Mouse (Mus musculus): ENCODE results near the gene Rhox1. TPM values are rescaled to one million over a fixed set of nuclear protein-coding genes. Genes with fewer than 3 reads are reported as not detected.
"Not testable (repeated sequence)": the region's sequence is repeated elsewhere in the genome, so short reads cannot be mapped to it uniquely, and the experiment has no call there.

Rhox1 gene
- not detected in 2 replicates for polyA plus RNA-seq (2016; fragmentation: Nextera tagmentation; extraction: Ambion mirVana)

DNA sequence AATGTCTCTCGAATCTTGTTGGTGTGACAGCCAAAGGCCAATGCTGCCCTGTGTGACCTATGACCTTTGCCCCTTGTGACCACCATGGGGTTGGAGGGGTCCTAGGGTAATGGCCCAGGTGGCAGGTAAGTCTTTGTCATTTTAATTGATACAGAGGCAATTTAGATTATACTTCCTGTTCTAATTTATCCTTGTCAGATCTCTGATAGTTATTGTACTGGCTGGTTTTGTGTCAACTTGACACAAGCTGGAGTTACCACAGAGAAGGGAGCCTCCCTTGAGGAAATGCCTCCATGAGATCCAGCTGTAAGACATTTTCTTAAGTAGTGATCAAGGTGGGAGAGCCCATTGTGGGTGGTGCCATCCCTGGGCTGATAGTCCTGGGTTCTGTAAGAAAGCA, at the start of gene Rhox1:
Rhox1 (minus strand) TSS at position 101 of the 400 bp plus-strand sequence.
- not testable (repeated sequence) for H3K4me1 ChIP-seq; H3K27ac ChIP-seq; H3K9me3 ChIP-seq (replicated peaks); H3K9ac ChIP-seq; H3K36me3 ChIP-seq; ATAC-seq (ENCODE audit: low FRiP score); H3K4me3 ChIP-seq; H3K27me3 ChIP-seq; H3K4me2 ChIP-seq (replicated peaks)
- 90% methylated on average over 1 of the region's 1 CpGs for WGBS

DNA sequence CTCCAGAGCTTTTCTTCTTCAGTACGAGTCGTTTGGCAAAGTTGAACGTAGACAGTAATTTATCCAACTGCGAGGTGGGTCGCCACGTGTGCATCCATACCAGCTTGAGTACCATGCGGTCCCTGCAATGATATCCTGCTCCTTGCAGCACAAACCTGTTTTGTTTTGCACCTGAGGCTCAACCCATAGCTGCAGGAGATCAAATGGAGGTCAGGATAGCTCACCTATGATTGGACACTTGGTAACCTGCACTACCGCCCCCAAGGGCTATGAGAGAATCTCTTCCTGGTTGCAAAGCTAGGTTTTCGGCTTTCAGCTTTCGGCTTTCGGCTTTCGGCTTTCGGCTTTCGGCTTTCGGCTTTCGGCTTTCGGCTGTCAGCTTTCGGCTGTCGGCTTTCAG, 43.0 kb upstream of the Rhox1 start, which contains the start of gene Rhox4a:
Rhox4a (plus strand) TSS at position 301 of the 400 bp plus-strand sequence.
- not testable (repeated sequence) for H3K4me2 ChIP-seq (replicated peaks); ATAC-seq (ENCODE audit: low FRiP score); H3K4me1 ChIP-seq; H3K27me3 ChIP-seq; H3K9ac ChIP-seq; H3K36me3 ChIP-seq; H3K9me3 ChIP-seq (replicated peaks); H3K27ac ChIP-seq; H3K4me3 ChIP-seq
- WGBS = 97% methylated on average over 10 of the region's 19 CpGs

DNA sequence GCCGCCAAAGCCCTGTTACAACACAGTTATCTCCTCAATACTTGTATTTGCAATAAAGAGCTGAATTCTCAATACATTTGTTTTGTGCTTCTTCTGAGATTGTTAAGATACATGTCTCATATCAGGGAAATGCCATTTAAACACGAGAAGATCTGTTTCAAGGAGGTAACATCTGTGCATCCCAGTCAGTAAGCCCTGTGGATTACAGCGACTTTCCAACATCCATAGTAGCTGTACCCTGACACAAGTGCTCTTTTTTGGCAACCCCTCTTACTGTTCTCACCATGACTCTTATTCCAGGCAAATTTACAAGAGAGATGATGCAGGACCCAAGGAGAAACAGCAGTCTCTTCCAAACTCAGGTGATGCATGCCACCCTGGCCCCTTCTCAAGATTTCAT, 27.6 kb upstream of the Rhox1 start, which contains the start of gene Rhox3a:
Rhox3a (plus strand) TSS at position 301 of the 400 bp plus-strand sequence.
- H3K4me2 ChIP-seq (replicated peaks); H3K36me3 ChIP-seq; H3K9ac ChIP-seq; H3K4me1 ChIP-seq; H3K27ac ChIP-seq; H3K9me3 ChIP-seq (replicated peaks); H3K4me3 ChIP-seq; H3K27me3 ChIP-seq; ATAC-seq (ENCODE audit: low FRiP score): not testable (repeated sequence)
- WGBS = 90% methylated on average over 1 of the region's 3 CpGs

DNA sequence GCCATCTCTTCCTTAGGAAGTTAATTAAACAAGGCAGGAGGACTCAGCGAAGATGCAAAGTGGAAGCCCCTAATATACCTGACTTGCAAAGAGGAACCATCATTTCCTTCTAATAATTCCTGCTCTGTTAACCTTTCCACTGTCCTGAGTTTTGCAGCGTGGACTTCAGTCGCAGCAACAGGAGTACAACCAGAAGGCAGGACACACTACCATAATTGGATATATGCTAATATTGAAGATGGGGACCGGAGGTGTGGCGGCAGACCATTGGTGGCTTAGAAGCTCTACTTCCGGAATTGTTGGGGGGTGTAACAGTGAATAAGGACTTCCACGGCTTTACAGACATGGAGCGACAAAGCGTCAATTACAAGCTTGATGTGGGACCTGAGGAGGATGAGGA, 22.6 kb upstream of the Rhox1 start, which contains the start of gene Rhox2a:
Rhox2a (plus strand) TSS at position 301 of the 400 bp plus-strand sequence.
- H3K4me3 ChIP-seq; H3K27ac ChIP-seq; ATAC-seq (ENCODE audit: low FRiP score); H3K9me3 ChIP-seq (replicated peaks); H3K36me3 ChIP-seq; H3K4me1 ChIP-seq; H3K4me2 ChIP-seq (replicated peaks); H3K9ac ChIP-seq; H3K27me3 ChIP-seq: not testable (repeated sequence)
- 100% methylated on average over 2 of the region's 9 CpGs for WGBS

DNA sequence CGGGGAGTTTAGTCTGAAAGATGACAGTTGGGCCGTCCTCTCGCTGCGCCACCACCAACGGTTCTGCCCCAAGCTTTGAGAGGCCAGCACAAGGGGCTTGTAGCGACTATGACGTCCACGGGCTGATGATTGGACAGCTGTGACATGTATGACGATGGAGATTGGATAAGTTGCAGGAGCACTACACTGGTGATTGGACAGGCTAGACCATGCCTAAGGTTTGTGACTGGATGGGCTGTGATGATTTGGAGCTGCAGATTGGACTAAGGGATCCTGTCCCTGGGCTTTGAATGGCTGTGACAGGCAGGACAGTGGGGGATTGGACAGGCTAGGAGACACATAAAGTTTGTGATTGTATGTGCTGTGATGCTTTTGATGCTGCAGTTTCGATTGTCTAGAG, 11.1 kb downstream of the Rhox1 start, which contains the start of gene Gm9:
Gm9 (minus strand) TSS at position 101 of the 400 bp plus-strand sequence.
- WGBS = 84% methylated on average over 10 of the region's 10 CpGs
- no peaks in the 10 kb centered on the region for H3K4me1 ChIP-seq

DNA sequence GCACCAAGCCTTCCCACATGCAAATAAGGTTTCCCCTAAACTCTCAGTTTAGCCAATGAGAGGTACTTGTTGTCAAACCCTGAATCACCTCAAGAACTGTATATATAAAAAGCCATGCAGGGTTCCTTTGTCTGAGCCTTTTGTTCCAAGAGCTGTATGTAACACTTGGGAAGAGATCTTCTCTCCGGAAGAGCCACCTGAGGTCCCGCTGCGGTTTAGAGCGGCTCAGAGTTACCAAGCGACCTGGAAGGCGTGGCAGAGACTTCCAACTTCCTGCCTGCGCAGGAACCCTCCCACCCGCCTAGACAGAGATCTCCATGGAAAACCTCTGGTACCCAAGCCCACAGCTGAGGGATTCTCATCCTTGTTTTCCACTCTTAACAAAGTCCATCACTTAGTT, 23.4 kb downstream of the Rhox1 start:
- Histone ChIP-seq H3K9ac (no peak overlapping the region), H3K9me3 (replicated peaks) (no peaks in the 10 kb centered on the region), H3K27ac (no peak overlapping the region), H3K4me3 (no peak overlapping the region), H3K36me3 (no peaks in the 10 kb centered on the region), H3K4me1 (no peaks in the 10 kb centered on the region), H3K4me2 (replicated peaks) (no peak overlapping the region), H3K27me3 (no peaks in the 10 kb centered on the region)
- WGBS = 62% methylated on average over 8 of the region's 8 CpGs
- ATAC-seq (ENCODE audit: low FRiP score) = no peak

More for the DNA sequence above, 11.1 kb downstream of the Rhox1 start, which contains the start of gene Gm9:
- H3K9me3 ChIP-seq (replicated peaks) = no peaks in the 10 kb centered on the region
- no peak within 1 kb of the TSS for H3K4me2 ChIP-seq (replicated peaks)
- H3K36me3 ChIP-seq = no peaks in the 10 kb centered on the region
- no peak within 1 kb of the TSS for H3K4me3 ChIP-seq
- no peak within 1 kb of the TSS for H3K9ac ChIP-seq
- H3K27me3 ChIP-seq = no peaks in the 10 kb centered on the region
- no peak within 1 kb of the TSS for H3K27ac ChIP-seq
- no peak for ATAC-seq (ENCODE audit: low FRiP score)

DNA sequence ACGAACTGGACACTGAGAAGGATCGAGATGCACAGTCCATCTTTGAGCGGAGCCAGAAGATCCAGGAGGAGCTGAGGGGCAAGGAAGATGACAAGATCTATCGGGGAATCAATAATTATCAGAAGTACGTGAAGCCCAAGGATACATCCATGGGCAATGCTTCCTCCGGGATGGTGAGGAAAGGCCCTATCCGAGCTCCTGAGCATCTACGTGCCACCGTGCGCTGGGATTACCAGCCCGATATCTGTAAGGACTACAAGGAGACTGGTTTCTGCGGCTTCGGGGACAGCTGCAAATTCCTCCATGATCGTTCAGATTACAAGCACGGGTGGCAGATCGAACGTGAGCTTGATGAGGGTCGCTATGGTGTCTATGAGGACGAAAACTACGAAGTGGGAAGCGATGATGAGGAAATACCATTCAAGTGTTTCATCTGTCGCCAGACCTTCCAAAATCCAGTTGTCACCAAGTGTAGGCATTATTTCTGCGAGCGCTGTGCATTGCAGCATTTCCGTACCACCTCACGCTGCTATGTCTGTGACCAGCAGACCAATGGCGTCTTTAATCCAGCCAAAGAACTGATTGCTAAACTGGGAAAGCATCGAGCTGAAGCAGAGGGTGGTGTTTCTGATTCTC, 30.2 kb downstream of the Rhox1 start:
- Histone ChIP-seq H3K9me3 (replicated peaks) (no peaks in the 10 kb centered on the region), H3K9ac (peak overlapping the region; percentile 62), H3K4me1 (peaks cover 5% of the 10 kb centered on the region; the same call in 1 of the 2 replicates), H3K36me3 (peaks cover 3% of the 10 kb centered on the region; the same call in 1 of the 2 replicates), H3K4me2 (replicated peaks) (peak overlapping the region; percentile 51), H3K27me3 (no peaks in the 10 kb centered on the region), H3K27ac (peak overlapping the region; percentile 75), H3K4me3 (peak overlapping the region; percentile 53)
- WGBS = 33% methylated on average over 28 of the region's 28 CpGs
- ATAC-seq (ENCODE audit: low FRiP score) = peak; percentile 46

DNA sequence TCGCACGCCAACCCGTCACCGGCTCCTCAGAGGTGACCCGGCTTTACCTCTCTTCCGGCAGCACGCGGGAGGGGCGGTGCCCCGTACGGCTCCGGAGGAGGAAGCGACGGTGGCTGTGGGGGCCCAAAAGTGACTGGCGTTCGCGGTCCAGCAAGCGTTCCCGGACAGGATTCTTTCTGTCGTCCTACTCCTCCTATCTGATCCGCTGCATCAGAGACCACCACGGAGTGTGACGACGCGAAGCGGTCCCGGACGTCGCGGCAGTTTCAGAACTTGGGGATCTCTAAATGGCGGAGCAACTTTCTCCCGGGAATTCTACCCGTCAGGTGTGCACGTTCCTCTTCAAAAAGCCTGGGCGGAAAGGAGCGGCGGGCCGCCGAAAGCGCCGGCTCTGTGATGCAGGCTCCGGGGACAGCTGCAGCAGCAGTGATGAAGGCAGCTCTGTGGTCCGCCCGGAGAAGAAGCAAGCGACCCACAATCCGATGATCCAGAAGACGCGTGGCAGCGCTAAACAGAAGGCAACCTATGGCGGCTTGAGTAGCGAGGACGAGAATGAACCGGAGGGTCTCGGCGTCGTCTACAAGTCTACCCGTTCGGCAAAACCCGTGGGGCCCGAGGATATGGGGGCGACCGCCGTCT, 30.8 kb downstream of the Rhox1 start, which contains the start of the genes Ndufa1 and Rnf113a1:
Ndufa1 (minus strand) TSS at position 59 of the 639 bp plus-strand sequence.
Rnf113a1 (plus strand) TSS at position 141 of the 639 bp plus-strand sequence.
- H3K27me3 ChIP-seq = no peaks in the 10 kb centered on the region
- peak within 1 kb of the TSS; percentile 75 for H3K27ac ChIP-seq
- H3K9me3 ChIP-seq (replicated peaks) = no peaks in the 10 kb centered on the region
- peaks cover 4% of the 10 kb centered on the region; the same call in 1 of the 2 replicates for H3K36me3 ChIP-seq
- H3K4me1 ChIP-seq = peaks cover 5% of the 10 kb centered on the region; the same call in 1 of the 2 replicates
- ATAC-seq (ENCODE audit: low FRiP score) = peak; percentile 91
- H3K4me3 ChIP-seq = peak within 1 kb of the TSS; percentile 53
- 21% methylated on average over 63 of the region's 63 CpGs for WGBS
- peak within 1 kb of the TSS; percentile 62 for H3K9ac ChIP-seq
- peak within 1 kb of the TSS; percentile 51 for H3K4me2 ChIP-seq (replicated peaks)

DNA sequence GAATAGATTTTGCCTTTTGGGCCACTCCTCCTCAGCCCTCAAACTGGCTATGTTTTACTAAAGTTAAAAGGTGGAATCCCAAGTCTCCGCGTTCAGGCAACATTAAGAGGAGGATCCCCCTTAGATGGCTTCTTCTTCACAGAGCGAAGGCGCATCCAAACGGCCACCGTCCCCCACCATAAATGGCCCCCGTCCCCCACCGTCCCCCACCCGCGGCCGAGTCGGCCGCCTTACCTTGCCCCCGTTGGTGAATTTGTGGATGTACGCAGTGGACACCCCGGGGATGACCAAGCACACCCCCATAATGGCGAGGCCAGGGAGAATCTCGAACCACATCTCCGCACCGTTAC, 31.3 kb downstream of the Rhox1 start:
- 27% methylated on average over 20 of the region's 20 CpGs for WGBS

DNA sequence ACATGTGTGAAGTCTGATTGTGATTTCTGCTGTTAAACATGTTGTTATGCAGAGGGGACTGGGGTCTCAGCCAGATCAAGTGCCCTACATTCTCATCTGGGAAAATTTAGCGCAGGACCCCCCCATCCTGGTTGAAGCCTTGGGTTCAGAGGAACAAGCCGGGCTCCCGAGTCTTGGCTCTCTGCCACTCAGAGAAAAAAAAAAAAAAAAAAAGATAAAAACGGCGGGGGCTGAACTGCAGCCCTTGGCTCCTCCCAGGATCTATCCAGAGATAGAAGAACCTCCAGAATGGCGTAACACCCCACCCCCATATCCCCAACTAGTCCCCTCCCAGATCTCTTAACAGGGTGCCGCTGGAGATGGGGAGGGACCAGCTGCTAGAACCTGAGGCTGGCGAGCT, 37.7 kb downstream of the Rhox1 start:
- H3K4me2 ChIP-seq (replicated peaks); H3K4me3 ChIP-seq; H3K4me1 ChIP-seq; H3K9ac ChIP-seq; H3K27ac ChIP-seq; ATAC-seq (ENCODE audit: low FRiP score); H3K27me3 ChIP-seq; H3K36me3 ChIP-seq; H3K9me3 ChIP-seq (replicated peaks): not testable (repeated sequence)
- WGBS = 69% methylated on average over 6 of the region's 8 CpGs

More for the DNA sequence above, 31.3 kb downstream of the Rhox1 start:
- H3K27ac ChIP-seq = peak overlapping the region; percentile 75; the same call in 1 of the 2 replicates
- peaks cover 5% of the 10 kb centered on the region; the same call in 1 of the 2 replicates for H3K4me1 ChIP-seq
- H3K36me3 ChIP-seq = peaks cover 4% of the 10 kb centered on the region; the same call in 1 of the 2 replicates
- H3K4me2 ChIP-seq (replicated peaks) = peak overlapping the region; percentile 51
- H3K9me3 ChIP-seq (replicated peaks) = no peaks in the 10 kb centered on the region
- ATAC-seq (ENCODE audit: low FRiP score) = no peak; the same call in 1 of the 2 replicates
- peak overlapping the region; percentile 53 for H3K4me3 ChIP-seq
- peak overlapping the region; percentile 49 for H3K9ac ChIP-seq
- no peaks in the 10 kb centered on the region for H3K27me3 ChIP-seq

DNA sequence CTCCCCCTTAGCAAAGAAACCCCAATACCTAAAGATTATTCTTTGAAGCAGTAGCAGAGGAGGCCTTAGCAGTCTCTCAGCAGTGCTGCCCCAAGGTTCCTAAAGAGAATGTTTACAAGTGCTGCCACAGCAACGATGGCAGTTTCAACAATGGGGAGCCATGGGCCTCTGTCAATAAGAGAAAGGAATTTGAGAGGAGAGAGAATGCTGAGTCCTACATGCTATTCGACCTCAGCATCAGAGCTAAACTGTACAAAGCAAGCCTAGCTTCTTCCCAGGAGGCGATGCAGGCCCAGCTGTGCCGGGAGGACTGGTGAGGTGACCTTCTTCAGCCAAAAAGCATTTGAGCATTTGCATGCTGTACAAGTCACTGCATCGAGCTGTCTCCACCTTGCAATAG, 53.3 kb downstream of the Rhox1 start, which contains the start of gene Akap14:
Akap14 (minus strand) TSS at position 101 of the 400 bp plus-strand sequence.
- Histone ChIP-seq H3K9me3 (replicated peaks) (no peaks in the 10 kb centered on the region), H3K36me3 (no peaks in the 10 kb centered on the region), H3K4me3 (no peak within 1 kb of the TSS), H3K4me1 (no peaks in the 10 kb centered on the region), H3K4me2 (replicated peaks) (no peak within 1 kb of the TSS), H3K27ac (no peak within 1 kb of the TSS), H3K27me3 (no peaks in the 10 kb centered on the region), H3K9ac (no peak within 1 kb of the TSS)
- no peak for ATAC-seq (ENCODE audit: low FRiP score)
- whole genome bisulfite sequencing = 50% methylated on average over 5 of the region's 5 CpGs

DNA sequence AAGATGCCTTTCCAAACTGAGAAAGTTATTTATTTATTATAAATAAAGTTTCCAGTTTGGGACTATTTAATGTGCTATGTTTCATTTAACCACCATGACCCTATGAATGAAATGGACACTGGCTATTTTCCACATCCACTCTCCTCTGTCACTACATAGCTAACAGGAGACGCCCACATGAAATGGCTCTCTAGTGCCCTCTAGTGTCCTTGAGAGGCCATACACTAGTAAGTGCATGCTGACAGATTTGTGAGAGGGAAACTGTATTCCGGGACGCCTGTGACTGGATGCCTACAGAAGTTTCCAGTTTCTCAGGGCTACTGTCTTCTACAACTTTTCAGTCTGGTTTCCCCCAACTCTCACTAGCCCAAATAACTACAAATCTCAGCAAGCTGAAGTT, 55.0 kb downstream of the Rhox1 start:
- no peaks in the 10 kb centered on the region for H3K9me3 ChIP-seq (replicated peaks)
- WGBS = 40% methylated on average over 3 of the region's 3 CpGs

More for the DNA sequence above, 55.0 kb downstream of the Rhox1 start:
- peaks cover 4% of the 10 kb centered on the region; the same call in 1 of the 2 replicates for H3K27me3 ChIP-seq
- no peak overlapping the region for H3K4me3 ChIP-seq
- ATAC-seq (ENCODE audit: low FRiP score) = no peak
- no peak overlapping the region for H3K4me2 ChIP-seq (replicated peaks)
- H3K36me3 ChIP-seq = no peaks in the 10 kb centered on the region
- H3K9ac ChIP-seq = no peak overlapping the region
- H3K27ac ChIP-seq = no peak overlapping the region
- no peaks in the 10 kb centered on the region for H3K4me1 ChIP-seq

All from hindbrain, embryonic 12.5 days (tissue).